In the genomic region with DNA sequence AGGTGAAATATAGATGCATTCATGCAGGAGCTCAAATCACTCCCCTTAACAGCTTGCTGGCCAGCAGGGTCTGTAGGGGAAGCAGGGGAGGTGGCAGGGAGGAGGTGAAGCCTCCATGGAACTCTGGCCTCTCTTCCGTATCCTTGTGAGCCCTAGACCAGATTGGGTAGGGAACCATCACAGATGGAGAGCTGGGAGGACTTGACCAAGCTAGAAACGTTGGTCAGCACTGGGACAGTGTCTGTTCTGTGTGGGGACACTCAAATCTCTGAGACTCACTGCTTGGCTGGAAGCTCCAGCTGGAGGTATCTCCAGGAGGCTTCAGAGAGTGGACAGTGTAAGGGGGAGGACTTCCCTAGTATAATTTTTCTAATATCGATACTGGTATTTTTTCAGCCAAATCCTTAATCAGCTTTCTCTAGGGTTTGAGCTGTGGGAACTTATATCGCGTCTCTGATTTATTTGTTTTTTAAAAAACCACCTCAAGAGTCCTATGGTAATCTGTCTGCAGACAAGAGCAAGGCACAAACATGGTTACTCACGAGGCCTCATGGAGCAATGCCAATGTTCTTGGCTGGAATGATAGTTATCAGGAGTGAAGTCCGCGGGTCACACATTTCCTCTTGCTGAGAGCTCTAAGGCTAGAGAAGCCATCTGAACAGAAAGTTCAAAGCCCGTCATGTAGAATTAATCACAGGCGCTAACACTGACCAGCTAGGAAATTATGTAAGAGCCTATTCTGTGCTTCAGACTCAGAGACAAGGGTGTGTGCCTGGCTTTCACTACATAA, we compare ENCODE assay signal across 13 mouse cellular contexts. TPM values are rescaled to one million over a fixed set of nuclear protein-coding genes. Genes with fewer than 3 reads are reported as not detected.
DNase-seq lines count a peak whose midpoint lies in the region; ATAC-seq lines count a peak whose summit lies in the region.
"Had no signal": no experiment of that assay in that cellular context is flagged by ENCODE, and none has a peak within 500 bp of the region (broad histone marks: within the 10 kb centered on the region; RNA-seq: fewer than 3 reads in every experiment).

No protein-coding gene starts in this region.

- H3K27me3 ChIP-seq in limb, embryonic 15.5 days, result peaks cover 11% of the 10 kb centered on the region; the same call in 1 of the 2 replicates

- peak overlapping the region; percentile 39; the same call in 1 of the 2 replicates for H3K4me3 ChIP-seq in limb, embryonic 15.5 days
- H3K4me3 ChIP-seq: liver, embryonic 15.5 days had no signal

- H3K27ac ChIP-seq in limb, embryonic 15.5 days, result no peak overlapping the region
- H3K27ac ChIP-seq: gastrocnemius, adult 2 months; liver, embryonic 15.5 days had no signal

- no peaks in the 10 kb centered on the region for H3K9me3 ChIP-seq in limb, embryonic 15.5 days
- H3K9me3 ChIP-seq: liver, embryonic 15.5 days had no signal

- ATAC-seq in limb, embryonic 15.5 days (ENCODE audit: insufficient number of reproducible peaks, low FRiP score, low TSS enrichment, low read depth), result no peak
- no peak for ATAC-seq in inflammation-experienced regulatory T-cells, adult 6 months
- ATAC-seq: Patski had no signal

- H3K36me3 ChIP-seq in limb, embryonic 15.5 days, result no peaks in the 10 kb centered on the region
- H3K36me3 ChIP-seq: liver, embryonic 15.5 days had no signal

- H3K4me2 ChIP-seq in limb, embryonic 15.5 days, result peak overlapping the region; percentile 69

- 74% methylated on average over 10 of the region's 10 CpGs for WGBS in limb, embryonic 15.5 days

- peak; percentile 10 to 30 for DNase-seq in adrenal gland, adult (ENCODE audit: inconsistent age in 2 of 2, low spot score in 1 of 2)
- no peak for DNase-seq in adrenal gland, adult 18-20 months (ENCODE audit: low spot score in 2 of 2)
- peak; percentile 6 for DNase-seq in layer of hippocampus, adult 9-11 months
- DNase-seq in layer of hippocampus, postnatal 10 days (ENCODE audit: low spot score in 2 of 2), result no peak
- peak; percentile 46 to 65 for DNase-seq in cerebellum, postnatal 25 days
- DNase-seq in ovary, postnatal 36 days (ENCODE audit: low spot score), result no peak
- DNase-seq: gastrocnemius, adult 2 months; kidney, adult 11 months had no signal

- H3K4me1 ChIP-seq in limb, embryonic 15.5 days, result peaks cover 9% of the 10 kb centered on the region
- H3K4me1 ChIP-seq: liver, embryonic 15.5 days had no signal

- H3K9ac ChIP-seq in limb, embryonic 15.5 days, result no peak overlapping the region
- H3K9ac ChIP-seq: liver, embryonic 15.5 days had no signal

RNA-seq across cellular contexts. Expression of gene Synpr, which starts 1.0 kb away (rescaled TPM):
- 10 to 100 TPM in 1 of 2 experiments, 1 to 10 TPM in 1; 9.5 to 11.7 TPM for total RNA-seq in adrenal gland, adult 18-20 months (2021)
- 100 to 1,000 TPM; 122 to 125 TPM for total RNA-seq in layer of hippocampus, postnatal 10 days (2021)
- 4.2 and 4.6 TPM in 2 replicates for polyA plus RNA-seq in limb, embryonic 15.5 days (2015; fragmentation: Nextera tagmentation; extraction: Ambion mirVana)
- not detected for polyA plus RNA-seq in inflammation-experienced regulatory T-cells, adult 6 months (2017; shearing (Covaris generic))
- total RNA-seq: gastrocnemius, adult 2 months had no signal
- polyA plus RNA-seq: spleen, adult 2 months had no signal

Comparison
In these comparisons a context has a peak if more than half of its experiments do, and no peak if none do; other contexts are left out.
1. DNase-seq: peak in adrenal gland, adult (2 of 2), layer of hippocampus, adult 9-11 months (single experiment) and cerebellum, postnatal 25 days (2 of 2); none in adrenal gland, adult 18-20 months (0 of 2), layer of hippocampus, postnatal 10 days (0 of 2) and ovary, postnatal 36 days (single experiment).
2. RNA of gene Synpr, which starts 1.0 kb away (total RNA-seq): 122 to 125 TPM in layer of hippocampus, postnatal 10 days; 9.5 to 11.7 TPM in adrenal gland, adult 18-20 months; every median in the first group is over 4 times any median in the second.